Mouse (Mus musculus): ENCODE results near the gene Thsd1. TPM values are rescaled to one million over a fixed set of nuclear protein-coding genes. Genes with fewer than 3 reads are reported as not detected.

The Thsd1 gene
- total RNA-seq (2023): 0.17 to 0.34 TPM (median 0.18 TPM) in 4 replicates

DNA sequence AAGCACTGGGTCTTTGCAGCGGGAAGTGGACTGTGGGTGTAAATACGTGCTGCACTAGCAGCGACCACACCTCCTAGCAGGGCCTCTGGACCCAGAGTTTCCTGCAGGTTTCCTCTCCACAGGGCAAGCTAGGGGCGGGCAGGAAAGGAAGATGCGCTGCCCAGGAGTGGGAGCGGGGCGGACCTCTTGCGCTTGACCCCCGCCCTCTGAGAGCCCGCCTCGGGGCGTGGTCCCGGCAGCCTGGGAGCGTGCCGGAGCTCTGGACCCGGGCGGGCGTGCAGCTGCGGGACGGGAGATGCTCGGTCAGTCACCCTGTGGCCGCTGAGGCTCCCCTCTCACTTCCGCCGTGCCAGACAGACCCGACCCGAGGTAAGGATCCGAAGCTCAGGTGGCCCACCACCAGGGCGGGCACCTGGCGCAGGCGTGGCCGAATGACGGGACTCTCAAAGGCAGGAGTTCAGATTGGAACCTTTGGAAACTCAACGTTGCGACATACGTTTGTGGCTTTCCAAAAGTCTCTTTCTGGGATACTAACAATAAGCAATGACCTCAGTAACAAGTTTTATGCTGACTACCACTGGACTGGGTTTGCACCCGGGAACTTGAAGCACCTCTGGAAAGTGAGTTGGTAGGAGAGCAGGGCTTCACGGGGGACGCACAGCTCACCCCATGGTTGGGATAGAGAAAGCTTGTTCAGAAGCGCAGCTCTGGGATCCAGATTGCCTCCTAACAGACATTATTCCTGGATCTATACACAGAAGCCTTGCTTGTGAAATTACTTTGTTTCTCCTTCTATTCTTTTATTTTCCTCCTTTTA is at the start of gene Thsd1:
Gene Thsd1 (plus strand): TSS at position 253 of the 817 bp plus-strand sequence.

DNA sequence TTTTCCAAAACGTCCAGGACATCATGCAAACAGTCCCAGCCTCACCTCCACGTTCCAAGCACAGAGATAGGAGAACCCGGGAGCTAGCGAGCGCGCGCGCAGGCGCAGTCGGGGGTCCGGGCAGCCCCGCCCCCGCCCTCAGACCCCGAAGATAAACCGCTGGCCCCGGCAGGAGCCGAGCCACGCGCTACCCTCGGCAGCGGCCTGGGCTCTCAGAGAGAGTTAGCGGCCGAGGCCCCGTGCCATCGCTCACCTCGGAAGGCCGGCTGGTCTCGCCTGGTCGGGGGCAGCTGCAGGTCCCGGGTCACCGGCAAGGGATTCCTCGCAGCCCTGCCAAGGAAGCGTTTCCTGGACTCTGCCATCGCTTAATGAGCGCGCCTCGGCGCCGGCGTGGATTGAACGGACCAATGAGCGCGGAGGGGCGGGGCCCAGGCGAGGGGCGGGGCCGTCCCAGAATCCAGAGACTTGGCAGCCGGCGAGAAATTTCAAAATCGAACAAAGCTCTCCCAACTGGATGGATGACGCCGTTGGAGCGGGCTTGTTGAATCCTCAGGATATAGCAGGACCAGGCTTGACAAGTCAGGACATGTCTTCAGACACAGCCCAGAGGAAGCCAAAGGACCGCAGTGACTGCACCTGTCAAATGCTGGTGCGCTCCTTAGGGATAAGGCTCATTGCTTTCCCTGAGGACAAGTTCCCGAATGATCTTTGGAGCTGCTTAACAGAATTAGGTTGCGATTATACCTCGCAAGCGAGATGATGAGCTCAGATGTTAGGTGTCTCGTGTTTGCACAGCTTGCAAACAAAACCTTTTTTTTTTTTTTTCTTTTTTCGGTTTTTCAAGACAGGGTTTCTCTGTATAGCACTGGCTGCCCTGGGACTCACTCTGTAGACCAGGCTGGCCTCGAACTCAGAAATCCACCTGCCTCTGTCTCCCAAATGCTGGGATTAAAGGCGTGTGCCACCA is 41.4 kb upstream of the Thsd1 start, which contains the start of gene Ckap2:
Gene Ckap2 (minus strand): TSS at position 389 of the 967 bp plus-strand sequence.

DNA sequence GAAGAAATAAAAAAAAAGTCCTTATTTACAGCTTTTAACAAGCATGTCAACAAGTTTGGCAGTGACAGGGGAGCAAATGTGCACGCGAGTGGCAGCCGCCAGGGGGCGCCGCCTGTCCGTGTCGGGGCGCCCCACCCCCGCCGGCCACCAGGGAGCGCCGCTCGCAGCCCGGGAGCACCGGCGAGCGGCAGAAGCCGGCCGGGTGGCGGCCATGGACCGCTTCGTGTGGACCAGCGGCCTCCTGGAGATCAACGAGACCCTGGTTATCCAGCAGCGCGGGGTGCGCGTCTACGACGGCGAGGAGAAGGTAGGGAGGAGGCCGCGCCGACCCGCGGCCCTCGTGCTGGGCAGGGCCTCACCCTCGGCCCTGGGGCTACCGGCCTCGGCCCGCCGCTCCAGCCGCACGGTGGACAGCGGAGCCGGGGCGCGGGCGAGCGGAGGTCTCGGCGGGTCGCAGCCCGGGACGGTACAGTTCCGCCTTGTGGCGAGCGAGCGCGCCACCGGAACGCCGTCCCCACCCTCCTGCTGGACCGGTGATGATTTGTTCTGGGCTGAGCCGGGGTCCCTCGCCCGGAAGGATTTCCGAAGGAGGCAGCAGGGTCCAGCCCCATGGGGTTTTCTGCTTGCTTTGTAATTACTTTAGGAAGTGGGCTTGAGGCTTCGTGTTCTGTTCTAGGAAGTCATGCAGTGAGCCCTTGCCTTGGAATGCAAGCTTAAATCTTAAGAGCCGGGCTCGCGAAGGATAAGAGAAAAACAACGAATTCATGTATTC is 34.3 kb upstream of the Thsd1 start, which contains the start of gene Vps36:
Gene Vps36 (plus strand): TSS at position 150 of the 772 bp plus-strand sequence.

DNA sequence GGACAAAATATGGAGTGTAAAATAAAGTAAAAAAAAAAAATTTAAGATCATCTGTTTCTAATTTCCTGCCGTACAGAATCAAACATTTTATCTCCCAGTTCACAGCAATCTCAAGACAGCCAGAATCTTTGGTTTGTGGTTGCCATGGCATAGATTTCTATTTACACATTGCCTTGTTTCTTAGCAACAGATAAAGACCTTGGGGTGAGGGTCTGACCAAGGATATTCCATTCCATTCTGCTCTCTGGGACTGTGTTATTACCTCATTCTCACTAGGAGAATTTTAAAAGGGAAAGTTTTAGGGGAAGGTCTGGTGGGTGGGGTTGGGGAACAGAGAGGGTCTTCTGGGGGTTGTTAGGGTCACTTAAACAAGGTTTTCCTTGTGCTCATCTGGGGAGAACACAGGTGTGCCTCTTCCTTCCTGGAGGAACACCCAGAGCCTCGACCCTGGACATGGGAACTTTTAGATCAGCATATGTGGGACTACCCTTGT is 55.9 kb downstream of the Thsd1 start, which contains the start of gene Tpte:
Gene Tpte (plus strand): TSS at position 443 of the 493 bp plus-strand sequence.

Other genes with a start within 250 kb of the Thsd1 start
- 0.46 to 0.50 TPM (median 0.48 TPM) in 4 replicates for gene Atp7b, start 167.0 kb upstream of the Thsd1 start, total RNA-seq (2023)
- 12.7 to 21.1 TPM (median 17.0 TPM) in 4 replicates for gene Alg11, start 166.6 kb upstream of the Thsd1 start, total RNA-seq (2023)
- gene Nek5, start 102.3 kb upstream of the Thsd1 start, total RNA-seq (2023): not detected in 4 replicates
- gene Nek3, start 60.9 kb upstream of the Thsd1 start, total RNA-seq (2023): 4.6 to 5.9 TPM (median 5.5 TPM) in 4 replicates
- 1.5 to 2.0 TPM (median 1.7 TPM) in 4 replicates for gene Ckap2, start 41.5 kb upstream of the Thsd1 start, total RNA-seq (2023)
- gene Vps36, start 34.5 kb upstream of the Thsd1 start, total RNA-seq (2023): 24.2 to 30.4 TPM (median 25.3 TPM) in 4 replicates
- gene Tpte, start 56.1 kb downstream of the Thsd1 start, total RNA-seq (2023): not detected in 4 replicates
- gene Slc25a15, start 171.3 kb downstream of the Thsd1 start, total RNA-seq (2023): 5.6 to 7.7 TPM (median 5.9 TPM) in 4 replicates
- 10.9 to 13.2 TPM (median 12.7 TPM) in 4 replicates for gene Mrps31, start 184.0 kb downstream of the Thsd1 start, total RNA-seq (2023)

Data from B cell, adult 62 days (primary cell).